Mouse (Mus musculus) G1E-ER4 (cell line): ENCODE results near the gene Tspan4. TPM values are rescaled to one million over a fixed set of nuclear protein-coding genes. Genes with fewer than 3 reads are reported as not detected.

Experiments
- GATA1 ChIP-seq: IDR thresholded peaks from one replicate; pipeline ENCODE4 v1.8.0; 2012; ENCODE audit warnings: low read length, inconsistent platforms
- polyA plus RNA-seq: library from polyadenylated mRNA; stranded (reverse); fragments of >175 nt; gene quantifications from 2 replicates; pipeline ENCODE4 v1.2.3, GENCODE M21; 2012

The Tspan4 gene
- polyA plus RNA-seq, 1 experiment, result 26.7 TPM

GRCm38 (mm10) chr7:141477578-141478269, 2.7 kb downstream of the Tspan4 start:
- no peak for TF ChIP-seq GATA1

GRCm38 (mm10) chr7:141478270-141478748, 3.3 kb downstream of the Tspan4 start:
- no peak for TF ChIP-seq GATA1

- no peak for TF ChIP-seq GATA1
Observed at GRCm38 (mm10) chr7:141480842-141481497, 5.9 kb downstream of the Tspan4 start.

GRCm38 (mm10) chr7:141481498-141482401, 6.7 kb downstream of the Tspan4 start:
- TF ChIP-seq GATA1, result no peak

- no peak for TF ChIP-seq GATA1
Observed at GRCm38 (mm10) chr7:141482531-141483024, 7.5 kb downstream of the Tspan4 start.

- TF ChIP-seq GATA1, result no peak
Observed at GRCm38 (mm10) chr7:141483114-141483653, 8.1 kb downstream of the Tspan4 start.

GRCm38 (mm10) chr7:141484186-141485120, 9.4 kb downstream of the Tspan4 start:
- TF ChIP-seq GATA1, result no peak

- no peak for TF ChIP-seq GATA1
Observed at GRCm38 (mm10) chr7:141485186-141485585, 10.1 kb downstream of the Tspan4 start.

- TF ChIP-seq GATA1, result no peak
Observed at GRCm38 (mm10) chr7:141485606-141486005, 10.6 kb downstream of the Tspan4 start.

- no peak for TF ChIP-seq GATA1
Observed at GRCm38 (mm10) chr7:141486239-141486638, 11.2 kb downstream of the Tspan4 start.

- no peak for TF ChIP-seq GATA1
Observed at GRCm38 (mm10) chr7:141487141-141487540, 12.1 kb downstream of the Tspan4 start.

GRCm38 (mm10) chr7:141491151-141491550, 16.1 kb downstream of the Tspan4 start:
- no peak for TF ChIP-seq GATA1

GRCm38 (mm10) chr7:141492738-141493137, 17.7 kb downstream of the Tspan4 start:
- no peak for TF ChIP-seq GATA1

GRCm38 (mm10) chr7:141493729-141494128, 18.7 kb downstream of the Tspan4 start:
- TF ChIP-seq GATA1, result no peak
